Mouse (Mus musculus) kidney, adult 18-20 months (tissue): Measurements from ENCODE around the gene Cfl1.
"Not testable (repeated sequence)": the region's sequence is repeated elsewhere in the genome, so short reads cannot be mapped to it uniquely, and the experiment has no call there.

Source experiments
- DNase-seq: peaks from one replicate; pipeline ENCODE4 v3.0.0; 2021

The Cfl1 gene

DNA sequence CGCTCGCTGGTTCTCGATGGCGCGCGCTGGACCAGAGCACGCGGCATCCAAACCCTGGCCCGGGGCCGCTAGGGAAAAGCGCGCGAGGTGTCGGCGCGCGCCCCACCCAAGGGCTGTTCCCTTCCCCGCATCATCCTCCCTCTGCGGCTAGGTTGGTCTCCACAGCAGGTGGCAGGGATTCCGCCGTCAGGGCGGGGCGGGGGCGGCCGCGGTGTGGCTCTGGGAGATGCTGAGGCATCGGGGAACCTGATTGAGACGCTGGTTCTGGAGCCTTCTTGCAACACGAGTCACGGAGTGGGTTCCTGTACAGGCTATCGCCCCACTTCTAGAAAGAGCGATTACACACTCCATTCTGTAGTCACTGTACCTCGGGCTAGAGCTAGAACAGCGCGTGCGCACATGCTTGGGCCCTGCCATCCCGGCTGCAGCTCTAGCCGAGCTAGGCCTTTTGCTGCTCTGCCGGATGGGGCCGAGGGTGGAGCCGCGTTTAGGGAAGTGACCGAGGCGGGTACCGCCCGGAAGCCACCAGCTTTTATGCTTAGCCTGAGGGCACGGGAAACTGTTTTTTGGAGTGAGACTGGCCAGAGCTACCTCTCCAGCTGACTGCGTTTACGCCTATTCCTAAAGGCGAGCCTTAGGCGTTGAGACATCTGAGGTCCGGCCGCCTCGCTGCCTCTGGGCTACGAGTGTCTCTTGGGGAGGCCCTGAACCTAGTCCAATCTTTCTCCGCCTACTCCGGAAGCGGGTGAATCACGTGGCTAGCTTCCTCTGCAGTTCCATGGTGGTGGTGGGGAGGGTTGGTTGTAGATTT lies 848 bp downstream of the Cfl1 start:
- DNase-seq = peak; percentile 91

DNA sequence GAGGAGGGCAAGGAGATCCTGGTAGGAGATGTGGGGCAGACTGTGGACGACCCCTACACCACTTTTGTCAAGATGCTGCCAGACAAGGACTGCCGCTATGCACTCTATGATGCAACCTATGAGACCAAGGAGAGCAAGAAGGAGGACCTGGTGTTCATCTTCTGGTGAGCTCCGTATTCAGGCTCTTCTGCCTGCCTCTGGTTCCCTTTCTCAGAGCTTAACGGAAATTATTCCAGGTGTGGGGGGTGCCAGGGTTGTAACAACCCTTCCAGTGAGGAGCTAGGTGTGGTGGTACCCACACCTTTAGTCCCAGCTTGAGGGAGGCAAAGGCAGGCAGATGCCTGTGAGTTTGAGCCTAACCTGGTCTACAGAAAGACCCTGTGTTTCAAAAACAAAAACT lies 2.4 kb downstream of the Cfl1 start:
- no peak for DNase-seq

DNA sequence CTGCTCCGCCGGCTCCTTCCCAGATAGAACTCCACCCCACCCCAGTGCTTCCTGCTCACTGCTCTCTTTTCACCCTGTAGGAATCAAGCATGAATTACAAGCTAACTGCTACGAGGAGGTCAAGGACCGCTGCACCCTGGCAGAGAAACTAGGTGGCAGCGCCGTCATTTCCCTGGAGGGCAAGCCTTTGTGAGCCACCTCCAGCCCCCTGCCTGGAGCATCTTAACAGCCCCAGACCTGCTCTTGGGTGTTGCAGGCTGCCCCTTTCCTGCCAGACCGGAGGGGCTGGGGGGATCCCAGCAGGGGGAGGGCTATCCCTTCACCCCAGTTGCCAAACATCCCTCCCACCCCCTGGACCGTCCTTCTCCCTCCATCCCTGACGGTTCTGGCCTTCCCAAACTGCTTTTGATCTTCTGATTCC lies 3.1 kb downstream of the Cfl1 start:
- DNase-seq = not testable (repeated sequence)

DNA sequence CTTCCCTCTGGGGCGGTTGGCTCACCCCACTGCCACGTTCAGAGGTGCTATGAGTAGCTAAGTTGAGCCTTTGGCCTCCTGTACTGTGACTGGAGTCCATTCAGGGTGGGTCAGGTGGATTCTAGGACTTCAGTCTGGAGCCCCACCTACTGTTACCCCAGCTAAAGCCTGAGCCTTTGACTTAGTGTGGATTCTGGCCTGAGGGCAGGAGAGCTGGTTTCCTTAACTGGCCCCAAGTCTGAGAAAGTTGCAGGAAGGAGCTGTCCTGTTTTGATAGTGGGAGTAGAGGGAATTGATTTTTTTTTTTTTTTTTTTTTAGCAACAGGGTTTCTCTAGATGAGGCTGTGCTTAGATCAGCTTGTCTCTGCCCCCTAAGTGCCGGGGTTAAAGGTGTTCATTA lies 4.1 kb downstream of the Cfl1 start:
- no peak for DNase-seq

DNA sequence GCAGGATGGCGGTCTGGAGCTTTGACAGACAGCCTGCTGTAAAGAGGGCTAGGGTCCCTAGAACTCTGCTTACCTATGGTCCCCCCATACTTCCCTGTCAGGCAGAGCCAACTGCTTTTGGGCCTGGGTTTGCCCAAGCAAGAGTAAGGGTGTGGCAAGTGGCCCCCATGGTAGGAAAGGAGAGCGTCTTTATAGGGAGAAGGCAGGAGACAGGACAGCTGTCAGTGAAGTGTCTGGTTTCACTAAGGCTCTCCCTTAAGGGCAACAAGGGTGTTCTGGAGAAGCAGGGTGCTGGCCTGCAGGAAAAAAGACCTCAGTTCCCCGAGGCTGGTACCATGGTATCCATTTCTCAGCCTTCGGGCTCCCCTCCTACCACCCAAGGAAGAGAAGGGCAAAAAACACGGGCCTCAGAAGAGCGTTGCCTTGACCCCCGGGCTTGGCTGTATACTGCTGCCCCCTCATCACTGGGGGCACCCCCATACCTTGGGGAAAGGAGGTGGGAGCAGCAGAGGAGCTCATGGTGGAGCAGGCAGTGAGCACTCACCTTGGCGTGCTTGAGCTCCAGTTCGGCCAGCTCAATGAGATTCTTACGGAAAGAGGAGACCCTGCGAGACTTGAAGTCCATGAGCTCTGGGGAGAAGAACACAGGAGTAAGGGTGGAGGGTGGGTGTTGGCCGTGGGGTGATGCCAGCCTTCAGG lies 5.2 kb downstream of the Cfl1 start:
- no peak for DNase-seq

DNA sequence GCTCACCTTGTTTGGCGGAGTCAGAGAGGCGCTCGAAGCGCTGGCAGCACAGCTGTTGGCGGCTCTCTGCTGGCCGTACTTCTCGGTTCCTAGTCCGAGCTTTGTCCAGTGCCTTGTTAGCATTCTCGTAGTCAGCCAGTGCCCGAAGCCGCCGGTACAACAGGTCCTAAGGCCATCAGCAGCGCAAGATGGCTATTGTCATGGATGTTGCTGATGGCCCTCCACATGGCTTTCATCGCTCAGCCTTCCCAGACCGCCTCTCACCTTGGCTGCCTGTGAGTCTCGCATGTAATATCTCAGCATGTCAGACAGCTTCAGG lies 5.8 kb downstream of the Cfl1 start:
- DNase-seq = no peak

DNA sequence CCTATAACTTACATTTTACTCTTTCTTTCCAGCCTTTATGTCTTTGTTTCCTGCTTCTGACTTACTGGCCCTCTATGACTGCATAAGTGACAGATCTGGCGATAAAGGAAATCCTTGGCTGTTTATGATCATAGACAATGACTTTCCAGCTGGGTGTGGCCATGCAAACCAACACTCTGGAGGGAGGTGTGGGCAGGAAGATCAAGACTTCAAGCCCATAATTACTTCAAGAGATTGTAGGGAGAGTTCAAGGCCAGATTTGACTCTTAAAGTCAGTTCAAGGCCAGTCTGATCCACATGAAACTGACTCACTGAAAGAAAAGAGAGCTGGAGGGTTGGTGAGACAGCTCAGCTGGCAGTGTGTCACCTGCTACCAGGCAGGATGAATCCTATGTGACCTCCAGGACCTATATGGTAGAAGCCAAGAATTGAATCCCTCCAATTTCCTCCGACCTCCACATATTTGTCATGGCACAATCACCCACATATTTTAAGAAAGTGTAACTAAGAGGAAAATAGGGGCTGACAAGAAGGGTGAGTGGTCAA lies 10.1 kb downstream of the Cfl1 start:
- no peak for DNase-seq

DNA sequence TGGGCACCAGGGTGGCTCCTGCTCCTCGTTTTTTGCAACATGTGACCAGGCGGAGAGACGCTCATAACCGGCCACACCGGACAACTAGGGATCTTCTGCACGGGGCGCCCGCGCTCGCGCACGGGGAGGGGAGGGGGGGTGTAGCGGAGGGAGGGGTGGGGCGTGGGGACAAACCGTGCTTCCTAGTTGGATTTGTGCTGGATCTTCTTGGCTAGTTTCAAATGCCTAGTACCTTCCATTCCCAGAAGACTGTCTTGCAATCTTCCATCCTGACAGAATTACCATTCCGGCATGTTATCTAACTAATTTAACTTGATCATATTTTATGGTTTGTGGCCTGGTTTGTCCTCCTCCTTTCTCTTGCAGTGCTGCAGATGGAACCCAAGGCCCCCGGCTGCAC lies 13.4 kb downstream of the Cfl1 start, which contains the start of gene 1700020D05Rik:
1700020D05Rik (minus strand) TSS at position 101 of the 400 bp plus-strand sequence.
- no peak for DNase-seq

DNA sequence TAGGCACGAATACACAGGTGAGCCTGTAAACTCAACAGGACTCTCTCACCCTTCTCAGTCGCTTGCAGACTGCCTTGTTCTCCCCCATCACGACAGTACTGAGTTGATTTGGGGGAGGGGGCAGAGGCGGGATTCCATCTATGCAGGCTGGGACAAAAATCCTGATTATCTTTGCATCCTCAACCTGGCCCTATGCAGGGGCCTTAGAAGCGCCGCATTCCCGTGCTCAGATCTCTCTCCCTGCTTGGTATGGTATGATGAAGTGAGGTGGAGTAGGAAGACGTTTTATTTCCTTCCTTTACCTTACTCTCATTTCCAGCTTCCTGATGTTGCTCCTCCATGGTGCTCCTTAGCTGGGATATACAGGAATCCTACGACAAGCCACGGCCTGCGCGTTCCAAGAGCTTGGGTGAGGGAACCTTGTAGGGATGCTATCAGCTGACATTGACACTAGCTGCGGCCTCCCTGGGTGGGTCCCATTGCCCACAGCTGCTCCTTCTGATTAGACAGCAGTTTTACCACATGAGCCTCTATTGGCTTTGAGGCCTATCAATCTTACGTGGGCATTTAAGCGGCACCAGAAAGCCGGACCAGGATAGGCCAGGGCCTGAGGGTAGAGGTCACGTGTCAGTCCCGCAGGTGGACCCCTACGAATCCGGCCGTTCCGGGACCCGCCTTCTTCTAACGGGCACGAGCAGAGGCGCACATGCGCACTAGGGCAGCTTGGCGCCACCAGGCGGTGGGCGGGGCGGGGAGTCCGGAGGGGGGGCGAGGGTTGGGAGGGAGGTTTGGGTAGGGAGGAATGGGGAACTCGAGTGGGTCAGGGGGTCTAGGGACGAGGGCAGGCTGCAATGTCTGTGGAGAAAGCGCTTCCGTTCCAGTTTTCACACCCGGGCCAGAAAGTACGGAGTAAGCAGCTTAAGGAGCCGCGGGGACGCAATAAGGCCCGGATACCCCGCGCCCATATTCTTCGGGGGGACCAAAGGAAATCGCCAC lies 20.1 kb downstream of the Cfl1 start, which contains the start of gene Snx32:
Snx32 (minus strand) TSS at position 508 of the 996 bp plus-strand sequence.
- peak; percentile 96 for DNase-seq

DNA sequence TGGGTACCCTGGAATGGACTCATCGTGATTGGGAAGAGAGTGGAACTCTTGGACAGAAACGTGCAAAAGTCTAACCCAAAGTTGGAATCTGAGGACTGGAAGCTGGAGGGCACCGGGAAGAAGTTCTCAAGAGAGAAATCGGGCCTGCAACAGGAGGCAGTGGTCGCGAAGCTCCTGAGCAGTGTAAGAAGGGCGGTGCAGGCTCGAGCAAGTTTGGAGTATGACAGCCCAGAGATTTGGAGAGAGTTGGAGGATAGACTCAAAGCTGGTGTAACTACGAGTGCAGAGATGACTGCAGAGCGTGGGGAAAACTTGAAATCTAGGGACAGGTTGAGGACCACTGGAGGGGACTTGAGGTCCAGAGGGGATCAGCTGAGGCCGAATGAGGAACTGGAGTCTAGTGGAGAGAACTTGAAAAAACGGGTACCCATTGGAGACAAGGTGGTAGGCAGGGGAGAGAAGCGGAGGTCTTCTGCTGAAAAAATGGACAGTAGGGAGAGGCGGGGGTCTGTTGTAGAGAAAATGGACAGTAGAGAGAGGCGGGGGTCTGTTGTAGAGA lies 20.9 kb downstream of the Cfl1 start:
- DNase-seq = no peak

DNA sequence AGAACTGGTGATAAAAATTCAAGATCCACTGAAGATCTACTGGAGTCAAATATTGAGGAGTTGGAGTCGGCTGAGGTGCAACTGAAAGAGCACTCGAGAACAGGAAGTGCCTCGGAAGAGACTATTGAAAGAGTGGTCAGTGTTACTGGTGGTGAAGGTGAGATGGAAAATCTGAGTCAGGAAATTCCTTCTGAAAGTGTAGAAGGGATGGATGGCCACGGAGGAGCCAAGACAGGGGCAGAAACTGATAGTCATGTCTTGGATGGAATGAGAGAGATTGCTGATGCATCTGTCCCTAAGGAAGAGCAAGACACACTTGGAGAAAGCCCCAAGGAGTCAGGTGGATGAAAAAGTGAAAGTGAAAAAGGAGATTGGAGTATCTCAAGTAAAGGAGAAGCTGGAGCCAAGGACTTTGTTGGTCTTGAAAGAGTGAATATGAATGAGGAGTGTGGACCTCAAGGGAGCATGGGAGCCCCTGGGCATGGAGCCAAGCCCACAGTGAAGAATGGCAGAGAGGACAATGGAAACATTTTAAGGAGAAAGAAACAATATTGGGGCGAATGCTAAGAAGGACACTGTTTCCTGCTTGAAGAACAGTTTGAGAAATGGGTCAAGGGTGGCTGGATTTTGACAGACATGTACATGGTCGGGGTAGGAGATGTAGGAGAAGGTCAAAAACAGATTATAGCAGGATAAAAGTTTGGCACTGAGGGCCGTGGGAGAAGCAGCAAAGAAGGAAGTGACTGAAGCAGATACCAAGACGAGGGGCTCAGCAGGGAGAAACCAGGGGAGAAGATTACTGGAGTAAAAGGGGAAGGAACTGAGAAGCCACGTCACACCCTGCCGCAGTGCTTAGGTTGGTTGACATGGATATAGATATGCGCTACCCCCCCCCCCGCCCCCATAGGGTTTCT lies 22.1 kb downstream of the Cfl1 start:
- no peak for DNase-seq

DNA sequence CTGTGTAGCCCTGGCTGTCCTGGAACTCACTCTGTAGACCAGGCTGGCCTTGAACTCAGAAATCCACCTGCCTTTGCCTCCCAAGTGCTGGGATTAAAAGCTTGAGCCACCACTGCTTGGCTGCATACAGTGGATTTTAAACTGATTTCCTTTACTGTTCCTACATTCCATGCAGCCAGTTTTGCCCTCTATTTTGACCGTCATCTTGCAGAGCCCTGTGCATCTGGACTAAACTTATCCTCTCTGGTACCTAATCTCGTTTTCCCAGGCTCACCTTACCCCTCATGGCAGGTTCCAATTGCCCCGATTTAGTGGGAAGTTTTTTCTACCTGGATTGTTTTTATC lies 22.7 kb downstream of the Cfl1 start:
- no peak for DNase-seq

DNA sequence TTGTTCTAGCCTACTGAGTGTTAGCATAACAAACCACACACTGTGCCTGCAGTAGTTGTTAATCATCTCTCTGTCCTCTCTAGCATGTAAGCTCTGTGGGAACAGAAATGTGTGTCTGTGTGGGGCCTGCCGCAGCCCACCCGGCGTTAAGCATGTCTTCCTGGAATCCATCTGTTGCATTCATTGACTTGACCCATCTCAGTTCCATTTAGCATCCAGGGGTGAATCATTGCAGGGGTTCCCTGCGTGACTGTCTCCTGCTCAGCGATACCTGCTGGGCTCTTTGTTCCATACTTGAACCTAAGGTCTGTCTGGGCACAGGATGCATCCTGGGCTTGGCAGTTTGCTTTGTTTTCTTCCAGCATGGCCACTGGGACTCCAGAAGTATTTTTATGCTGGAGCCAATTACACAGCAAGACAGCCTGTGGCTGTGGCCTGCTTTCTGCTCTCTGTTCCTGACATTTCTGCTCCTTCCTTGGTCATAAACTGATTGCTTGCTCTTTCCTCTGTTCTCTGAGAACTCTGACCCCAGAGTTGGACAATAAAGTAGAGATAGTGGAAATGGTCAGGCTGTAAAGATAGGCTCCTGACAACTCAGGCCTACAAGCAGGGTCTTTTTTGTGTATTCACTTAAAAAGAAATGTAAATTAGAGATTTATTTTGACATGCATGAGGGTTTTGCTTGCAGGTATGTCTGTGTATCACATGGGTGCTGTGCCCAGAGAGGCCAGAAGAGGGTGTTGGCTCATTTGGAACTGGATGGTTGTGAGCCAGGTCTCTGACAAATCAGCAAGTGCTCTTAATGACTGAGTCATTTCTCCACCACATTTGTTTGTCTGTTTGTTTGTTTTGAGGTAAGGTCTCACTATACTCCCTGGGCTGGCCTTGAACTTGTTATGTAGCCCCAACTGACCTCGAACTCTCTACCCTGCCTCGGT lies 25.9 kb downstream of the Cfl1 start:
- no peak for DNase-seq

DNA sequence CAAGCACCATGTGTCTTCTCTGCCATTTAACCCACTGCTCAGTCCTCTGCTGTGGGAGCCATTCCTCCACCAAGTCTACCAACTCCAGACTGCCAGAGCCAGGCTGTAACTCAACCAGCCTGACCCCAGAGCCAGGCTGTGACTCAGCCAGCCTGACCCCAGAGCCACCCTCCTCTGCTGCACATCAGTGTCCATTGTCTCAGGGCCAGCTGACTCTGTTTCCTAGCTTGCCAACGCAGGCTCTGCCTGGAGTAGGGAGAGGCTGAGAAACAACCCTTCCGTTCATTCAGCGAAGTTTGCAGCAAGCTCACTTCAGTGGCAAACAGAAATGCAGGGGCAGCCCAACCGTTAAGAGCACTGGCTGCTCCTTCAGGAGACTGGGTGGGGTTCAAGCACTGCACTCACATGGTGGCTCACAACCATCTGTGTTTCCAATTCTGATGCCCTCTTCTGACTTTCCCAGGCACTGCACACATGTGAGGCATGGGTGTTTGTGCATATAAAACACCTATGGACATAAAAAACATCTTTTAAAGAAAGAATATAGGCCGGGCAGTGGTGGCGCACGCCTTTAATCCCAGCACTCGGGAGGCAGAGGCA lies 26.8 kb downstream of the Cfl1 start:
- DNase-seq = no peak

DNA sequence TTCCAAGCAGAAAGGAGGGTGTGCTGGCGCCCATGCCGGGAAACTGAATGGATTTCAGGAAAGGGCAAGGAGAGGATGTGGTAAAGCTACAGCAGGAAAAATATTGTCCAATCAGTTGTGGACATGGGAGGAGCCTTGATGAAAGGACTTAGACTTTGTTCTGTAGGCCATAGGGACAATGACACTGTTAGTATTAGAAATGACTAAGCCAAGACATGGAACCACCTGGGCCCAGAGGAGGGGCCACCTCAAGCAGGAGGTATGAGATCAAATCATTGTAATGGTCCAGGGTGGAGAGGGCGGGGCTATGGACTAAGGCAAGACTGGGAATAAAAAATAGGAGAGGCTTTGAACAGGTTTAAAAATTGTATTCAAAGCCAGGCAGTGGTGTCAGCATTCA lies 28.5 kb downstream of the Cfl1 start:
- DNase-seq = no peak

DNA sequence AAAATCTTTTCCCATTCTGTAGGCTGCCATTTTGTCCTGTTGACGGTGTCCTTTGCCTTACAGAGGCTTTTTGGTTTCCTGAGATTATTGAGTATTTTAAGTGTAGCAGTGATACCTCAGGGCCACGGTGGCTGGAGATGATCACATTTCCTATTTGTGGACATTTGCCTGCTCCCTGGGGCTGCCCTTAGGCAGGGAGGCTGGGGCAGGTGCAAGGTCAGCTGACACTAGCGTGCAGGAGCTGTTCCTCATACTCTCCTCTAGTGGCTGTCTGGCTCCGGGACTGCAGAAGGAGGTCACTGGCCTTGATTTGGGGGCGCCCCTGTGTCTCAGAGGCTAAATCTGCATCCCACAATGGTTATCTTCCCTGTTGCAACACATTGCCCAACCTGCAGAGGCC lies 34.9 kb downstream of the Cfl1 start:
- DNase-seq = no peak

DNA sequence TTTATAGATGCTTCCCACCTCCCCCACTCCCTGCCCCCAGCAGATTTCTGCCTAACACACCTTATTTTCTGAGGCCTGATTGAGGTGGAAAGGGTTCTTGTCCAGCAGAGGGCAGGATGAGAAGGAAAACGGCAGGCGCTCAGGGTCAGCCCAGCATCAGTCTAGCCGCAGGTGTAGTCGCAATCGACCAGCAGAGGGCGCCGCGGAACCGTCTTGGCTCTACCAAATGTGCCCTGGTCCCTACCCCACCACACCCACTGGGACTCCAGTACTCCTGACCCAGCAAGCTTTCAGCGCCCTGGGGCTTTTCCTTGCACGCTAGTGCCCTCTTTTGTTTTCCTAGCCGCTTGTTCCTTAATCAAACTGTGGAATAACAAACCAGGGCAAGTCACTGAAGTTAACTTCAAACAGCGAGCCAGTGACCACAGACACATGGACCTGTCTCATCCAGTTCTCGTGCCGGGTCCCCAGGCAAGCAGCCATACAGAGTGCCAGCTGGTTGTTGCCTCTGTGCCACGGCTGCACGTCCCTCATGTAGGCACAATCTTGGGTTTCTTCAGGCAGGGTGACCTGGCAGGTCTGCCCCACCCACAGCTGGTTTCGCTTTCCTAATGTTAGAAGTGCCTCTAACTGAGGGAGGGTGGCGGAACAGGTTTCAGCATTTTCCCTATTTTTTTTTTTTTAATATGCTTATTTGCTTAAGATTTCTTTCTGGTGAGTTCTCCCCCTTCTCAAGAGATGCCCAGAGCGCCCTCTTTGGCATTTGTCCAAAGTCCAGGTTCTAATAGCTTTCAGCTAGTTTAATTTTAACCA lies 39.3 kb downstream of the Cfl1 start:
- peak; percentile 99 for DNase-seq

DNA sequence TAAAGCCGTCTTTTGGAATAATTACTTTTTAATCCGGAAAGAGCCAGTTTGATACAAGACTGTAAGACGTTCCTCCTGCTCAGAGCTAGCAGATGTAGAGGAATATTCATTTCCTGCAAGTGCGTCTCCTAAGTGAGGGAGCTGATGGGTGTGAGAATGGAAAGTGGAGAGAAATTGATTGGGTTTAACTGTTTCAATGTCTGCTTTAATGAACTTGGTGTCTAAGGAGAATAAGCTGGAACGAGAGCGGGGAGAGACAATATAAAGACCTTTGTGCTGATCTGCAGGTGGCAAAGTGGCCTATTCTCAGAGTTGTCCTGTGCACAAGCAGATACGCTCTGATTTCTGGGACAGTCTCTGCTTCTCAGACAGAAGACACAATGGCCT lies 39.9 kb downstream of the Cfl1 start:
- DNase-seq = peak; percentile 34

DNA sequence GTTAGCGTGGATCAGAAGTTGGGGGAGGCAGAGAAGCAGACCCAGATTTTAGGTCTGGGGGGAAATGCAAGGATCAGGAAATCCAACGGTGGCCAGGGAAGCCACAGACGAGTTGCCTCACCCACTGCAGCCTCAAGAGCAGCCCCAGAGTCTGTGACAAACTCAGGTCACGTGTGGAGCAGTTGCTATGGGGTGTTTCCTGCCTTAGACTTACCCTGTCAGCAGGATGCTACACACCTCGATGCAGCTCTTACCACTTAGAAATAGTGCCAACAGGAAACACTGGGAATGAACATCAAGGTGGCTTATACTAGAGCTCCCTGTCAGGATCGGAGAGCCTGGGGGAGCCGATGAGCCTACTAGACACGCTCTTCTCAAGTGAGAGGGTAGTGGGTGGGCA lies 42.3 kb downstream of the Cfl1 start:
- DNase-seq = no peak
